Mouse (Mus musculus) embryonic facial prominence, embryonic 11.5 days (tissue): ENCODE data around the gene Polr3b. TPM values are rescaled to one million over a fixed set of nuclear protein-coding genes. Genes with fewer than 3 reads are reported as not detected.

Source experiments
- ATAC-seq: fragments of 200-750 bp; cut with Nextera tagmentation; replicated peaks from 2 replicates; pipeline ENCODE4 v1.8.0; 2017; ENCODE audit warnings: low read depth; ENCODE audit not compliant: insufficient number of reproducible peaks, low FRiP score, low TSS enrichment
- DNase-seq: peaks from one replicate; pipeline ENCODE4 v3.0.0-alpha.2; 2015; ENCODE audit warnings: low spot score
- H3K27ac ChIP-seq: fragments of 300-500 bp; sonication (generic); replicated peaks from 2 replicates; pipeline ENCODE4 v1.5.1; 2014; ENCODE audit warnings: mild to moderate bottlenecking, low read depth, low read length, control low read depth
- H3K27me3 ChIP-seq: fragments of 300-500 bp; sonication (generic); 2 replicates; pipeline ENCODE4 v1.6.1; 2014; ENCODE audit warnings: mild to moderate bottlenecking, low read length, moderate library complexity, mixed read lengths; ENCODE audit not compliant: control insufficient read depth, insufficient read depth
- H3K36me3 ChIP-seq: fragments of 300-500 bp; sonication (generic); replicated peaks from 2 replicates; pipeline ENCODE4 v1.6.1; 2014; ENCODE audit warnings: low read depth, mild to moderate bottlenecking, low read length, moderate library complexity, mixed read lengths; ENCODE audit not compliant: control insufficient read depth, insufficient read depth
- H3K4me1 ChIP-seq: fragments of 300-500 bp; sonication (generic); 2 replicates; pipeline ENCODE4 v1.6.1; 2014; ENCODE audit warnings: low read length, mixed read lengths; ENCODE audit not compliant: control insufficient read depth, insufficient read depth
- H3K4me2 ChIP-seq: fragments of 300-500 bp; sonication (generic); 2 replicates; pipeline ENCODE4 v1.6.1; 2014; ENCODE audit warnings: low read depth, mild to moderate bottlenecking, control low read depth, low read length, moderate library complexity
- H3K4me3 ChIP-seq: fragments of 300-500 bp; sonication (generic); 2 replicates; pipeline ENCODE4 v1.5.1; 2014; ENCODE audit warnings: low read depth, low read length, control low read depth
- H3K9ac ChIP-seq: fragments of 300-500 bp; sonication (generic); replicated peaks from 2 replicates; pipeline ENCODE4 v1.6.1; 2014; ENCODE audit warnings: mild to moderate bottlenecking, control low read depth, low read length
- H3K9me3 ChIP-seq: fragments of 300-500 bp; sonication (generic); replicated peaks from 2 replicates; pipeline ENCODE4 v1.6.1; 2016; ENCODE audit warnings: mild to moderate bottlenecking, low read length, inconsistent platforms, mixed read lengths; ENCODE audit not compliant: control insufficient read depth
- WGBS: fragments of 180-500 bp; shearing (Covaris S2); extraction: QIAGEN DNeasy Blood & Tissue Kit; methylation state at CpG from one replicate; pipeline ENCODE4 v1.1.7; 2014; 5-methylcytosine and 5-hydroxymethylcytosine counted together
- polyA plus RNA-seq: library from polyadenylated mRNA; unstranded; fragments of >200 nt; fragmentation: Nextera tagmentation; extraction: Ambion mirVana; gene quantifications from 2 replicates; pipeline ENCODE4 v1.2.1, GENCODE M21; 2014

Gene Polr3b
- polyA plus RNA-seq, 1 experiment from 2014 or later: 19.6 TPM

DNA sequence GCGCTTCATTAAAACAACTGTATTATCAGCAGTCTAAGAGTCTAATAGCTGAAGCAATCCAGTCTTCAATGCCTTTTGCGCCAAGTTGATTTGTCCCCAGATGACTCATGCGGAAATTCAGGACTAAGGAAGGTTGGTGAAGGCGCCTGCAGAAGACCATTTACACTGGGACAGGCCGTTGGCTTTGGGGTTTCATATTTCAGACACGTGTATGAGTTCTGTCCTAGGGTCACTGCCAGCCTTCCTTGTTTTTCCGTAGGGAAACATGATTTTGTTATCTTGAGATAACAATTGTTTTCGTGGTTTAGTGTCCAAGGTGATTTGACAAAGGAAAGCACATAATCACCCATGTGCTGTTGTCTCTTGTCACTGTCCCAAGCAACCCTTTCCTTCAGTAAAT is 40.9 kb upstream of the Polr3b start:
- DNase-seq: no peak
- no peak for ATAC-seq
- H3K9me3 ChIP-seq: no peaks in the 10 kb centered on the region

DNA sequence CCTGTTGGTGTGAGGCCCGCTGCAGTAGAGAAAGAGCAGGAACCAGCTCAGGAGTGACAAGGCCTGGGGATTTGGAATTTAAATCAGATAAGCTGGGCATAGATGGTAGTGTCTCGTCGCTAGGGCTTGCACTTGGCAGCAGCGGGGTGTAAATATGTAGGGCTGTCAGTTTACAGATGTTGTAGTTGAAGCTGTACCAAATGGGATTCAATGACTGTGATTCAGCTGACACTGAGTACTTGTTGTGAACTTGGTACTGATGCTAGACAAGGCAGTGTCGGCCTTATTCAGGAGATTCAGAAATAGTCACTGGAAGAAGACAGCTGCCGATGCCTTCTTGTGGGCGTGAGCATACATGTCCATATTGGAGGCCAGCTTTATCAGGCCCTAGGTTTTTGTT is 39.9 kb upstream of the Polr3b start:
- Histone ChIP-seq H3K27me3 (no peaks in the 10 kb centered on the region), H3K27ac (no peak overlapping the region), H3K9ac (no peak overlapping the region), H3K4me1 (no peaks in the 10 kb centered on the region; the same call in 1 of the 2 replicates), H3K9me3 (no peaks in the 10 kb centered on the region), H3K4me2 (no peak overlapping the region), H3K4me3 (no peak overlapping the region), H3K36me3 (no peaks in the 10 kb centered on the region)
- 86% methylated on average over 7 of the region's 7 CpGs for WGBS
- ATAC-seq: no peak
- DNase-seq: no peak

More for the DNA sequence above, 40.9 kb upstream of the Polr3b start:
- Histone ChIP-seq H3K4me1 (no peaks in the 10 kb centered on the region; the same call in 1 of the 2 replicates), H3K27ac (no peak overlapping the region), H3K9ac (no peak overlapping the region), H3K4me3 (no peak overlapping the region), H3K36me3 (no peaks in the 10 kb centered on the region), H3K27me3 (no peaks in the 10 kb centered on the region), H3K4me2 (no peak overlapping the region)
- WGBS: 66% methylated on average over 8 of the region's 8 CpGs

GRCm38 (mm10) chr10:84584451-84585293 is 37.4 kb upstream of the Polr3b start:
- WGBS: 75% methylated on average over 11 of the region's 11 CpGs
- ATAC-seq: no peak

GRCm38 (mm10) chr10:84585294-84585650 is 36.8 kb upstream of the Polr3b start:
- ATAC-seq: no peak
- no peak overlapping the region for H3K27ac ChIP-seq
- no peaks in the 10 kb centered on the region for H3K4me1 ChIP-seq
- no peaks in the 10 kb centered on the region for H3K9me3 ChIP-seq
- no peak overlapping the region for H3K9ac ChIP-seq
- H3K27me3 ChIP-seq: no peaks in the 10 kb centered on the region
- DNase-seq: no peak
- 62% methylated on average over 2 of the region's 2 CpGs for WGBS
- no peak overlapping the region for H3K4me3 ChIP-seq
- H3K36me3 ChIP-seq: no peaks in the 10 kb centered on the region
- H3K4me2 ChIP-seq: no peak overlapping the region

More at GRCm38 (mm10) chr10:84584451-84585293, 37.4 kb upstream of the Polr3b start:
- H3K27me3 ChIP-seq: no peaks in the 10 kb centered on the region
- no peak overlapping the region for H3K27ac ChIP-seq
- DNase-seq: no peak
- no peak overlapping the region for H3K4me3 ChIP-seq
- H3K9me3 ChIP-seq: no peaks in the 10 kb centered on the region
- no peak overlapping the region for H3K4me2 ChIP-seq
- H3K36me3 ChIP-seq: no peaks in the 10 kb centered on the region
- no peaks in the 10 kb centered on the region for H3K4me1 ChIP-seq
- no peak overlapping the region for H3K9ac ChIP-seq

GRCm38 (mm10) chr10:84590956-84591355 is 31.1 kb upstream of the Polr3b start:
- no peak overlapping the region for H3K27ac ChIP-seq
- H3K9ac ChIP-seq: no peak overlapping the region
- ATAC-seq (no peak), DNase-seq (no peak)
- H3K4me1 ChIP-seq: no peaks in the 10 kb centered on the region
- H3K4me2 ChIP-seq: no peak overlapping the region
- 83% methylated on average over 14 of the region's 14 CpGs for WGBS
- H3K36me3 ChIP-seq: no peaks in the 10 kb centered on the region
- no peak overlapping the region for H3K4me3 ChIP-seq
- no peaks in the 10 kb centered on the region for H3K9me3 ChIP-seq
- H3K27me3 ChIP-seq: no peaks in the 10 kb centered on the region

DNA sequence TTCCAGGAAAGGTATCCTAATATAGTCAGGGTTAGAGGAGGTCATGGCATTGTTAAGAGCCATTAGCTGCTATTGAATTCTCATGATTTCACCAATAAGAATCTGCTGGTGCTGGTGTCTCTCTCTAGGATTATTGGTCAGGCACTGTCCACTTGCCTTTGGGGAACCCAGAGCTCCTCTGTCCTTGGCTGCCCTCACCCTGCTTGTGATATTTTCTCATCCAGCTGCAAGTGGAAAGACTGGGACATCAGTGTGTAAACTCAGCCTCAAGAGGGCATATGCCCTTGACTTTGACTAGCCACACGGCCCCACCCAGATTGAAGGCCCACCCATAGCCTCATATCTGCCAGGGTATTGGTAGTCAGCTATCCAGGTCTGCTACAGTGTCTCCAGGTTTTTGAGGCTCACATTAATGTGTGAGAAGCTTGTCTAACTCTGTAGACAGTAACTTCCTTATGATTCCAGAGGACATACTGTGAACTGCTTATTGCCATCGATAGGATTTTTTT is 30.4 kb upstream of the Polr3b start:
- DNase-seq (no peak), ATAC-seq (no peak)
- no peak overlapping the region for H3K4me2 ChIP-seq
- 90% methylated on average over 2 of the region's 2 CpGs for WGBS
- no peaks in the 10 kb centered on the region for H3K9me3 ChIP-seq
- no peak overlapping the region for H3K9ac ChIP-seq
- H3K27me3 ChIP-seq: no peaks in the 10 kb centered on the region
- no peaks in the 10 kb centered on the region for H3K36me3 ChIP-seq
- no peak overlapping the region for H3K4me3 ChIP-seq
- H3K27ac ChIP-seq: no peak overlapping the region
- no peaks in the 10 kb centered on the region for H3K4me1 ChIP-seq

DNA sequence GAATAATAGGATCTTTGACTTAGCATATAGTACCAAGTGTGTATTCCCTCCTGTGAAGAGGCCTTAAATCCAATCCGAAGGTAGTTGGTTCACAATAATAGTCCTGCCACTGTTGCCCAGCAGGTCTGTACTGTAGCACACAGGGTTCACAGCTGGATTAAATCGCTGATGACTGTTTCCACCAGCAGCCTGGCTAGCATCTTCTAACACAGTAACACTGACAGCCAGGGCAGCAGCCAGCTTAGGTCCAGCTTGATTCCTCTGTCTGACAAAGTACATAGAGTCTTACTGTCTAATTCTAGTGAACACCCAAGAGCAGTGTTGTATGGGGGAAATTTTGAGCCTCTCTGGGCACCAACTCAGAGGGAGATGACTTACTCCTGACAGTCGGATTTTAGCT is 29.3 kb upstream of the Polr3b start:
- no peak overlapping the region for H3K27ac ChIP-seq
- WGBS: 53% methylated on average over 3 of the region's 3 CpGs
- no peak for DNase-seq

GRCm38 (mm10) chr10:84597127-84597785 is 24.8 kb upstream of the Polr3b start:
- DNase-seq (peak; percentile 5), ATAC-seq (no peak)
- no peak overlapping the region for H3K4me2 ChIP-seq
- H3K4me3 ChIP-seq: no peak overlapping the region
- H3K36me3 ChIP-seq: no peaks in the 10 kb centered on the region
- no peaks in the 10 kb centered on the region for H3K27me3 ChIP-seq
- no peak overlapping the region for H3K27ac ChIP-seq
- H3K9me3 ChIP-seq: no peaks in the 10 kb centered on the region
- no peaks in the 10 kb centered on the region for H3K4me1 ChIP-seq
- H3K9ac ChIP-seq: no peak overlapping the region
- WGBS: 60% methylated on average over 3 of the region's 3 CpGs

More for the DNA sequence above, 29.3 kb upstream of the Polr3b start:
- Histone ChIP-seq H3K4me1 (no peaks in the 10 kb centered on the region), H3K36me3 (no peaks in the 10 kb centered on the region), H3K9ac (no peak overlapping the region), H3K4me3 (no peak overlapping the region), H3K27me3 (no peaks in the 10 kb centered on the region), H3K9me3 (no peaks in the 10 kb centered on the region), H3K4me2 (no peak overlapping the region)
- no peak for ATAC-seq
